Mouse (Mus musculus) stomach, postnatal 0 days (tissue): ENCODE results near the gene Tprkb.

Experiments used
- CTCF ChIP-seq: IDR thresholded peaks from 2 replicates; pipeline ENCODE4 v1.5.1; 2016; ENCODE audit warnings: antibody characterized with exemption, low read depth, mild to moderate bottlenecking, moderate library complexity
- EP300 ChIP-seq: optimal IDR thresholded peaks from 2 replicates; pipeline ENCODE3; 2016; ENCODE audit warnings: antibody characterized with exemption

DNA sequence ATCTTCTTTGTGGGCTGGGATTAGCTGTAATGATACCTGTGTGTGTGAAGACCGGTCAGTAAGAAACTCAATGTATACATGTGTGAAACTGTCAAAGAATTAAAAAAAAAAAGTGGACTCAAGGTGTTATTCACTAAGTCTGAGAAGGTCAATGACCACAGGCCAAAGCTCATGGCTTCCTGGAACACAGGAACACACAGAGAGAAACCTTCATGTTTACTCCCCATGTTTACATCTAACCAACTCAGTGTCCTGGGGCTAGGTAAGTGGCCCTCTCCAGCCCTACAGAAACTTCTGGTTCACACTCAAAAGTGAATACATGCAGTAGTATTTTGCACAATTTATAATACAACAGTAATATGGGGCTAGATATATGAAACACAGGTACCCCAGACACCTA is 2.0 kb upstream of the Tprkb start:
- TF ChIP-seq CTCF (no peak), EP300 (no peak)
